Mouse (Mus musculus): ENCODE measurements around the gene Apex2. TPM values are rescaled to one million over a fixed set of nuclear protein-coding genes. Genes with fewer than 3 reads are reported as not detected.

Apex2 gene
- polyA plus RNA-seq, 1 experiment: 20.0 TPM

DNA sequence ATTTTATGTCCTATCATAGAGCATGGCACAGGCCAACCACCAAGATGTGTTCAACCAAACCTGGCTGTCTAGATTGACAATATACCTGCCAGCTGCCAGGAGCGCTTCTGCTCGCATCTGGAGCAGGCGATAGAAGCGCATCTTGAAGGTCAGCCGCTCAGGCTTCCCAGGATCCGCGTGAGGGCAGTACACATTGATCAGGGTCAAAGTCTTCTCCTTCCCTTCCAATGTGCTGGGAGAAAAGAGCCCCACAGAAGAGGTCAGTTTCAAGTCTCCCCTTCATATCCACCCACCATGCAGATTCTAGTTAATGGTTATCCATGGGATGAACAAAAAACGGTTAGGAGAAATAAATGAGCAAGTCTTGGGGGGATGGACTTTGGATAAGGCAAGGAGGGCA lies 4.6 kb downstream of the Apex2 start:
- TF ChIP-seq CTCF (IDR thresholded peaks at IDR 0.05; ENCODE audit: control insufficient read depth, insufficient read depth, low read length) (no peak), POLR2A (IDR thresholded peaks at IDR 0.05; ENCODE audit: borderline replicate concordance, control insufficient read depth, low read depth, low read length) (no peak)
- Histone ChIP-seq H3K27ac (ENCODE audit: control insufficient read depth, insufficient read depth, low read depth, low read length, poor library complexity) (no peak overlapping the region), H3K4me1 (ENCODE audit: control insufficient read depth, insufficient read depth, low read length) (no peaks in the 10 kb centered on the region), H3K4me3 (replicated peaks; ENCODE audit: control insufficient read depth, low read depth, low read length) (no peak overlapping the region)
- 93% methylated on average over 8 of the region's 8 CpGs for WGBS

DNA sequence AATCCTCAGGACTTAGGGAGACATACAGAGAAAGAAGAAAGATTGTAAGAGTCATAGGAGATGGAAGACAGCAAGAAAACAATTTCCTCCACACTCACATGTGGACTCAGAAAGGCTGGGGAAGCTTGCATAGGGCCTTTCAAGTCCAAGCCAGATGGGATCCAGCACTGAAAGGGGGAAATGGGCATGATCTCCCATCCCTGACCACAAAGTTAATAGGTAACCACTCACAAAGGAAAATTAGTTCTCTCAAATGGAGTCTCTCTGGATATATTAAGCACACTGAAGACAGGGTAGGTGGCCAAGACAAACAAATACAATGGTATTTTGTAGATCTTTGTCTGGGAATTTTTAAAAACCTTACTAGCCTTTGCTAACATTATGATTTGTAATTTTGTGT lies 7.7 kb downstream of the Apex2 start:
- no peaks in the 10 kb centered on the region for H3K4me1 ChIP-seq (ENCODE audit: control insufficient read depth, insufficient read depth, low read length)
- no peak overlapping the region for H3K27ac ChIP-seq (ENCODE audit: control insufficient read depth, insufficient read depth, low read depth, low read length, poor library complexity)
- H3K4me3 ChIP-seq (replicated peaks; ENCODE audit: control insufficient read depth, low read depth, low read length): no peak overlapping the region
- TF ChIP-seq CTCF (IDR thresholded peaks at IDR 0.05; ENCODE audit: control insufficient read depth, insufficient read depth, low read length) (no peak), POLR2A (IDR thresholded peaks at IDR 0.05; ENCODE audit: borderline replicate concordance, control insufficient read depth, low read depth, low read length) (no peak)

GRCm38 (mm10) chrX:150564644-150565357 lies 24.9 kb downstream of the Apex2 start:
- WGBS: 69% methylated on average over 12 of the region's 12 CpGs
- peak overlapping the region; percentile 84 for H3K27ac ChIP-seq (ENCODE audit: control insufficient read depth, insufficient read depth, low read depth, low read length, poor library complexity)
- no peak overlapping the region for H3K4me3 ChIP-seq (replicated peaks; ENCODE audit: control insufficient read depth, low read depth, low read length)
- no peaks in the 10 kb centered on the region for H3K4me1 ChIP-seq (ENCODE audit: control insufficient read depth, insufficient read depth, low read length)
- TF ChIP-seq CTCF (IDR thresholded peaks at IDR 0.05; ENCODE audit: control insufficient read depth, insufficient read depth, low read length): no peak
- no peak for TF ChIP-seq POLR2A (IDR thresholded peaks at IDR 0.05; ENCODE audit: borderline replicate concordance, control insufficient read depth, low read depth, low read length)

DNA sequence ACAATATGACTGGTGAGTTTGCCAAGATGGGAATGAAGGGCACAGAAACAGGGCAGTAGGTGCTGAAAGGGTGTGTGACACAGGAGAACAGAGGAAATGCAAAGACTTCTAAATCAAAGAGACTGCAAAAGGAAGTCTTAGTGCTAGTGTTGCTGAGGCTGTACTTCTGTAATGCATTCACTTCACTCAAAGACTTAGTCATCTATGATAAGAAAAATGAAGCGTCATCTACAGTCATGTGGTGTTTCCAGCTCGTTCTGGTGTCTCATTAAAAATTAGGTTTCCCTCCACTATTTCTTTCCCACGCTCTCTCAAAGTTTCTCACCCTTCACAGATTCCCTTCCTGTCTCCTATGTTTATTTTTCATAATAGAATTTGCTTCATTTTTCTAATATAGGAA lies 35.6 kb downstream of the Apex2 start:
- no peak for TF ChIP-seq POLR2A (IDR thresholded peaks at IDR 0.05; ENCODE audit: borderline replicate concordance, control insufficient read depth, low read depth, low read length)
- no peak for TF ChIP-seq CTCF (IDR thresholded peaks at IDR 0.05; ENCODE audit: control insufficient read depth, insufficient read depth, low read length)
- 69% methylated on average over 3 of the region's 3 CpGs for WGBS
- no peak overlapping the region for H3K4me3 ChIP-seq (replicated peaks; ENCODE audit: control insufficient read depth, low read depth, low read length)
- no peak overlapping the region for H3K27ac ChIP-seq (ENCODE audit: control insufficient read depth, insufficient read depth, low read depth, low read length, poor library complexity)
- H3K4me1 ChIP-seq (ENCODE audit: control insufficient read depth, insufficient read depth, low read length): no peaks in the 10 kb centered on the region

- Histone ChIP-seq H3K4me3 (replicated peaks; ENCODE audit: control insufficient read depth, low read depth, low read length) (no peak overlapping the region), H3K27ac (ENCODE audit: control insufficient read depth, insufficient read depth, low read depth, low read length, poor library complexity) (no peak overlapping the region), H3K4me1 (ENCODE audit: control insufficient read depth, insufficient read depth, low read length) (no peaks in the 10 kb centered on the region)
- TF ChIP-seq CTCF (IDR thresholded peaks at IDR 0.05; ENCODE audit: control insufficient read depth, insufficient read depth, low read length): no peak
- no peak for TF ChIP-seq POLR2A (IDR thresholded peaks at IDR 0.05; ENCODE audit: borderline replicate concordance, control insufficient read depth, low read depth, low read length)
- 93% methylated on average over 2 of the region's 2 CpGs for WGBS
These were observed 37.7 kb downstream of the Apex2 start for GRCm38 (mm10) chrX:150551986-150552385.

DNA sequence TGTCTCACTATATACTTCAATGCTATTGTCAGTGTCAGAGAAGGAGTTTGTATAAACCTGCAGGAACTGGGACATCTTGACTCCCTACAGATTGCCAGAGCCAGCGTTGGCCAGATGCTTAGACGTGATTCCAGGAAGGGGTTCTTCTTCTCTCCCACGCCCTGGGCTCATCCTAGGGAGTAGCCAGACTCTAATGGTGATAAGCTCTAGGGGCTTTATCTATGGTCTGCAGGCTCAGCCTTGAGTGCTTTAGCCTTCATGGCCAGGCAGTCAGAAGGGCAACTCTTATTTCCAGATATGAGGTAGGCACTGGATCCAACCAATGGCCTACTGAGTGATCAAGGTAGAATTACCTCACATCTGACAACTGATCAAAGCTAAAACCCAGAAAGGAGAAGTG lies 40.0 kb downstream of the Apex2 start:
- Histone ChIP-seq H3K4me3 (replicated peaks; ENCODE audit: control insufficient read depth, low read depth, low read length) (no peak overlapping the region), H3K27ac (ENCODE audit: control insufficient read depth, insufficient read depth, low read depth, low read length, poor library complexity) (no peak overlapping the region), H3K4me1 (ENCODE audit: control insufficient read depth, insufficient read depth, low read length) (no peaks in the 10 kb centered on the region)
- TF ChIP-seq POLR2A (IDR thresholded peaks at IDR 0.05; ENCODE audit: borderline replicate concordance, control insufficient read depth, low read depth, low read length) (no peak), CTCF (IDR thresholded peaks at IDR 0.05; ENCODE audit: control insufficient read depth, insufficient read depth, low read length) (no peak)
- 68% methylated on average over 3 of the region's 3 CpGs for WGBS

DNA sequence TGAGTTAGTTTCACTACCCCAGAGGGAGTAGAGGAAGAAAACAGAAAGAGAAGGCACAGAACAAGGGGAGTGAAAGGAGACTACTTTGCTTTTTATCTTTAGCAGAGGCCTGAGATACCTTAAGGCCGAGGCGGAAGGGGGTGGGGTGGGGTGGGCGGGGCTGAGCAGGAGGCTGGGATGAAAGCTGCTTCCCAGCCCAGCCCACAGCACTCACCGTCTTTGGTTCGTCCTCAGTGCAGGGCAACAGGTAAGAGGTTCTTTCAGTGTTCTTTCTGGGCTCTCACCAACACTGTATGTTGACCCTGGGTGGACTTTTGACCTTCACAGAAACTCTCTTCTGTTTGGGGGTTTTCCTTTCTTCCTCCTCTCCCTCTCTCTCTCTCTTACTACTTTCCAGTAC lies 42.4 kb downstream of the Apex2 start, which contains the start of gene Alas2:
Gene Alas2 (plus strand): TSS at position 137 of the 400 bp plus-strand sequence.
- H3K4me1 ChIP-seq (ENCODE audit: control insufficient read depth, insufficient read depth, low read length): no peaks in the 10 kb centered on the region
- peak within 1 kb of the TSS; percentile 66 for H3K4me3 ChIP-seq (replicated peaks; ENCODE audit: control insufficient read depth, low read depth, low read length)
- peak within 1 kb of the TSS; percentile 67 for H3K27ac ChIP-seq (ENCODE audit: control insufficient read depth, insufficient read depth, low read depth, low read length, poor library complexity)
- TF ChIP-seq POLR2A (IDR thresholded peaks at IDR 0.05; ENCODE audit: borderline replicate concordance, control insufficient read depth, low read depth, low read length) (peak; percentile 38; the same call in 1 of the 2 replicates), CTCF (IDR thresholded peaks at IDR 0.05; ENCODE audit: control insufficient read depth, insufficient read depth, low read length) (no peak)
- 55% methylated on average over 5 of the region's 5 CpGs for WGBS

GRCm38 (mm10) chrX:150541684-150542083 lies 48.0 kb downstream of the Apex2 start:
- Histone ChIP-seq H3K4me1 (ENCODE audit: control insufficient read depth, insufficient read depth, low read length) (no peaks in the 10 kb centered on the region), H3K27ac (ENCODE audit: control insufficient read depth, insufficient read depth, low read depth, low read length, poor library complexity) (no peak overlapping the region)

More at GRCm38 (mm10) chrX:150541684-150542083, 48.0 kb downstream of the Apex2 start:
- H3K4me3 ChIP-seq (replicated peaks; ENCODE audit: control insufficient read depth, low read depth, low read length): no peak overlapping the region
- TF ChIP-seq CTCF (IDR thresholded peaks at IDR 0.05; ENCODE audit: control insufficient read depth, insufficient read depth, low read length): no peak
- no peak for TF ChIP-seq POLR2A (IDR thresholded peaks at IDR 0.05; ENCODE audit: borderline replicate concordance, control insufficient read depth, low read depth, low read length)

Measured in bone marrow, adult 2 months (tissue).